In genomic region chr3:88470943-88471479, GRCm38 (mm10) we compare ENCODE assay signal across 15 mouse cellular contexts. TPM values are rescaled to one million over a fixed set of nuclear protein-coding genes. Genes with fewer than 3 reads are reported as not detected.
DNase-seq lines count a peak whose midpoint lies in the region; ATAC-seq lines count a peak whose summit lies in the region.
"Had no signal": no experiment of that assay in that cellular context is flagged by ENCODE, and none has a peak within 500 bp of the region (broad histone marks: within the 10 kb centered on the region; RNA-seq: fewer than 3 reads in every experiment).

No protein-coding gene starts in this region.

- no peaks in the 10 kb centered on the region for H3K36me3 ChIP-seq in embryonic facial prominence, embryonic 13.5 days
- no peaks in the 10 kb centered on the region for H3K36me3 ChIP-seq in kidney, embryonic 14.5 days (ENCODE audit: control insufficient read depth, insufficient read depth, low read length)
- no peaks in the 10 kb centered on the region for H3K36me3 ChIP-seq in liver, embryonic 15.5 days (replicated peaks)
- no peaks in the 10 kb centered on the region for H3K36me3 ChIP-seq in hindbrain, embryonic 16.5 days (ENCODE audit: control insufficient read depth, insufficient read depth, low read length)
- H3K36me3 ChIP-seq: limb, embryonic 12.5 days; midbrain, embryonic 13.5 days had no signal

- H3K27ac ChIP-seq in embryonic facial prominence, embryonic 13.5 days, result peak overlapping the region; percentile 9; the same call in 1 of the 2 replicates
- H3K27ac ChIP-seq in kidney, embryonic 14.5 days (ENCODE audit: low read depth, low read length), result peak overlapping the region; percentile 53
- H3K27ac ChIP-seq in liver, embryonic 15.5 days (replicated peaks), result peak overlapping the region; percentile 35
- H3K27ac ChIP-seq in hindbrain, embryonic 16.5 days (ENCODE audit: low read depth, low read length), result no peak overlapping the region
- H3K27ac ChIP-seq: forebrain, embryonic 13.5 days; limb, embryonic 12.5 days; midbrain, embryonic 13.5 days had no signal

- WGBS in embryonic facial prominence, embryonic 13.5 days, result 23% methylated on average over 10 of the region's 10 CpGs
- WGBS in kidney, embryonic 14.5 days, result 53% methylated on average over 10 of the region's 10 CpGs
- WGBS in liver, embryonic 15.5 days (ENCODE audit: insufficient replicate concordance), result 61% methylated on average over 10 of the region's 10 CpGs
- WGBS in hindbrain, embryonic 16.5 days, result 53% methylated on average over 10 of the region's 10 CpGs

- H3K27me3 ChIP-seq in embryonic facial prominence, embryonic 13.5 days, result no peaks in the 10 kb centered on the region
- no peaks in the 10 kb centered on the region for H3K27me3 ChIP-seq in kidney, embryonic 14.5 days (ENCODE audit: control insufficient read depth, insufficient read depth, low read length)
- H3K27me3 ChIP-seq in liver, embryonic 15.5 days, result peaks cover 21% of the 10 kb centered on the region
- H3K27me3 ChIP-seq in hindbrain, embryonic 16.5 days (replicated peaks; ENCODE audit: control insufficient read depth, insufficient read depth, low read length), result no peaks in the 10 kb centered on the region

- H3K4me3 ChIP-seq in embryonic facial prominence, embryonic 13.5 days, result no peak overlapping the region
- H3K4me3 ChIP-seq in kidney, embryonic 14.5 days (ENCODE audit: low read length), result no peak overlapping the region
- H3K4me3 ChIP-seq in liver, embryonic 15.5 days (replicated peaks), result no peak overlapping the region
- H3K4me3 ChIP-seq in hindbrain, embryonic 16.5 days (ENCODE audit: low read length), result no peak overlapping the region
- H3K4me3 ChIP-seq: forebrain, embryonic 13.5 days; limb, embryonic 12.5 days; midbrain, embryonic 13.5 days had no signal

- peaks cover 19% of the 10 kb centered on the region for H3K4me1 ChIP-seq in embryonic facial prominence, embryonic 13.5 days
- H3K4me1 ChIP-seq in kidney, embryonic 14.5 days (ENCODE audit: control insufficient read depth, insufficient read depth, low read length), result 0 out of 2 replicates have a peak, but pooled peaks cover 2% of the 10 kb centered on the region
- H3K4me1 ChIP-seq in liver, embryonic 15.5 days (replicated peaks), result peaks cover 6% of the 10 kb centered on the region
- peaks cover 2% of the 10 kb centered on the region; the same call in 1 of the 2 replicates for H3K4me1 ChIP-seq in hindbrain, embryonic 16.5 days (ENCODE audit: control insufficient read depth, insufficient read depth, low read depth, low read length)

- 0 out of 2 replicates have a peak, but pooled peaks cover 4% of the 10 kb centered on the region for H3K9me3 ChIP-seq in embryonic facial prominence, embryonic 13.5 days
- H3K9me3 ChIP-seq in kidney, embryonic 14.5 days (ENCODE audit: control insufficient read depth, low read length), result no peaks in the 10 kb centered on the region
- no peaks in the 10 kb centered on the region for H3K9me3 ChIP-seq in liver, embryonic 15.5 days (replicated peaks)
- no peaks in the 10 kb centered on the region for H3K9me3 ChIP-seq in hindbrain, embryonic 16.5 days (ENCODE audit: control insufficient read depth, low read length)
- H3K9me3 ChIP-seq: forebrain, embryonic 13.5 days; limb, embryonic 12.5 days; midbrain, embryonic 13.5 days had no signal

- H3K4me2 ChIP-seq in embryonic facial prominence, embryonic 13.5 days, result no peak overlapping the region
- no peak overlapping the region for H3K4me2 ChIP-seq in kidney, embryonic 14.5 days (replicated peaks; ENCODE audit: low read depth, low read length)
- no peak overlapping the region; the same call in 1 of the 2 replicates for H3K4me2 ChIP-seq in liver, embryonic 15.5 days
- H3K4me2 ChIP-seq in hindbrain, embryonic 16.5 days (ENCODE audit: low read length), result no peak overlapping the region
- H3K4me2 ChIP-seq: forebrain, embryonic 13.5 days; limb, embryonic 12.5 days; midbrain, embryonic 13.5 days had no signal

- no peak for ATAC-seq in embryonic facial prominence, embryonic 13.5 days (ENCODE audit: insufficient number of reproducible peaks, insufficient read depth, low FRiP score, low TSS enrichment, low read depth)
- ATAC-seq in kidney, embryonic 14.5 days (ENCODE audit: low FRiP score, low TSS enrichment), result peak; percentile 68
- ATAC-seq in liver, embryonic 15.5 days (ENCODE audit: insufficient read depth), result peak; percentile 76
- no peak for ATAC-seq in hindbrain, embryonic 16.5 days
- ATAC-seq: forebrain, embryonic 13.5 days; midbrain, embryonic 13.5 days had no signal

- peak; percentile 54 for DNase-seq in embryo, embryonic 10 days (ENCODE audit: low spot score)
- DNase-seq in embryo, embryonic 9.5 days (ENCODE audit: extremely low spot score), result no peak
- DNase-seq in adrenal gland, adult (ENCODE audit: inconsistent age in 2 of 2, low spot score in 1 of 2), result no peak
- no peak for DNase-seq in gastrocnemius, adult 8-10 months (ENCODE audit: low spot score in 2 of 2)
- DNase-seq: adrenal gland, adult 8-10 months; cerebellum, adult 8-10 months; heart, postnatal 4 days; thymus, postnatal 4 days had no signal

- no peak overlapping the region for H3K9ac ChIP-seq in embryonic facial prominence, embryonic 13.5 days
- no peak overlapping the region for H3K9ac ChIP-seq in kidney, embryonic 14.5 days (ENCODE audit: low read depth, low read length)
- no peak overlapping the region for H3K9ac ChIP-seq in liver, embryonic 15.5 days
- H3K9ac ChIP-seq in hindbrain, embryonic 16.5 days (ENCODE audit: low read depth, low read length), result no peak overlapping the region
- H3K9ac ChIP-seq: forebrain, embryonic 13.5 days; limb, embryonic 12.5 days; midbrain, embryonic 13.5 days had no signal

RNA-seq across cellular contexts. Expression of gene Sema4a, which starts 10.0 kb away (rescaled TPM):
- polyA plus RNA-seq in embryonic facial prominence, embryonic 13.5 days (2015; fragmentation: Nextera tagmentation; extraction: Ambion mirVana), result 10.3 and 13.3 TPM in 2 replicates
- polyA plus RNA-seq in kidney, embryonic 14.5 days (2014; fragmentation: Nextera tagmentation; extraction: Ambion mirVana), result 5.7 and 10.0 TPM in 2 replicates
- 25.0 and 26.2 TPM in 2 replicates for polyA plus RNA-seq in liver, embryonic 15.5 days (2015; fragmentation: Nextera tagmentation; extraction: Ambion mirVana)
- polyA plus RNA-seq in hindbrain, embryonic 16.5 days (2015; fragmentation: Nextera tagmentation; extraction: Ambion mirVana), result 32.3 and 32.8 TPM in 2 replicates
- 1 to 10 TPM in 2 of 4 experiments, under 1 TPM in 2; 0.48 to 1.2 (median 1.00) TPM for total RNA-seq in gastrocnemius, adult 8-10 months (2022)

RNA-seq across cellular contexts. Expression of gene Lmna, which starts 38.7 kb away (rescaled TPM):
- 311 and 321 TPM in 2 replicates for polyA plus RNA-seq in embryonic facial prominence, embryonic 13.5 days (2015; fragmentation: Nextera tagmentation; extraction: Ambion mirVana)
- polyA plus RNA-seq in kidney, embryonic 14.5 days (2014; fragmentation: Nextera tagmentation; extraction: Ambion mirVana), result 41.6 and 55.7 TPM in 2 replicates
- 133 and 142 TPM in 2 replicates for polyA plus RNA-seq in liver, embryonic 15.5 days (2015; fragmentation: Nextera tagmentation; extraction: Ambion mirVana)
- 62.3 and 70.4 TPM in 2 replicates for polyA plus RNA-seq in hindbrain, embryonic 16.5 days (2015; fragmentation: Nextera tagmentation; extraction: Ambion mirVana)
- 10 to 100 TPM; 59.0 to 76.0 (median 67.8) TPM for total RNA-seq in gastrocnemius, adult 8-10 months (2022)

RNA-seq across cellular contexts. Expression of gene Slc25a44, which starts 46.1 kb away (rescaled TPM):
- 16.5 and 16.7 TPM in 2 replicates for polyA plus RNA-seq in embryonic facial prominence, embryonic 13.5 days (2015; fragmentation: Nextera tagmentation; extraction: Ambion mirVana)
- polyA plus RNA-seq in kidney, embryonic 14.5 days (2014; fragmentation: Nextera tagmentation; extraction: Ambion mirVana), result 13.1 and 19.4 TPM in 2 replicates
- 10.6 and 12.7 TPM in 2 replicates for polyA plus RNA-seq in liver, embryonic 15.5 days (2015; fragmentation: Nextera tagmentation; extraction: Ambion mirVana)
- 40.3 and 42.3 TPM in 2 replicates for polyA plus RNA-seq in hindbrain, embryonic 16.5 days (2015; fragmentation: Nextera tagmentation; extraction: Ambion mirVana)
- 10 to 100 TPM; 19.5 to 22.4 (median 21.5) TPM for total RNA-seq in gastrocnemius, adult 8-10 months (2022)

Comparison
In these comparisons a context has a peak if more than half of its experiments do, and no peak if none do; other contexts are left out.
1. ATAC-seq: peak in kidney, embryonic 14.5 days (single experiment) and liver, embryonic 15.5 days (single experiment); none in embryonic facial prominence, embryonic 13.5 days (single experiment) and hindbrain, embryonic 16.5 days (single experiment).